Mouse (Mus musculus) neural tube, embryonic 11.5 days (tissue): Measurements from ENCODE around the gene Cgas. TPM values are rescaled to one million over a fixed set of nuclear protein-coding genes. Genes with fewer than 3 reads are reported as not detected.

Source experiments
- ATAC-seq: fragments of 200-750 bp; cut with Nextera tagmentation; 2 replicates; pipeline ENCODE4 v1.8.0; 2017; ENCODE audit warnings: moderate number of reproducible peaks, mild to moderate bottlenecking, moderate TSS enrichment, moderate library complexity; ENCODE audit not compliant: insufficient read depth, low FRiP score, low TSS enrichment
- DNase-seq: peaks from one replicate; pipeline ENCODE4 v3.0.0-alpha.2; 2015; ENCODE audit warnings: low spot score
- H3K27ac ChIP-seq: fragments of 300-500 bp; sonication (generic); 2 replicates; pipeline ENCODE4 v1.5.1; 2014; ENCODE audit warnings: low read depth, mild to moderate bottlenecking, low read length
- H3K27me3 ChIP-seq: fragments of 300-500 bp; sonication (generic); 2 replicates; pipeline ENCODE4 v1.6.1; 2014; ENCODE audit warnings: mild to moderate bottlenecking, low read length, mixed read lengths; ENCODE audit not compliant: control insufficient read depth, insufficient read depth
- H3K36me3 ChIP-seq: fragments of 300-500 bp; sonication (generic); 2 replicates; pipeline ENCODE4 v1.6.1; 2014; ENCODE audit warnings: mild to moderate bottlenecking, low read length, moderate library complexity, mixed read lengths; ENCODE audit not compliant: control insufficient read depth, insufficient read depth
- H3K4me1 ChIP-seq: fragments of 300-500 bp; sonication (generic); 2 replicates; pipeline ENCODE4 v1.6.1; 2014; ENCODE audit warnings: low read length, mixed read lengths; ENCODE audit not compliant: control insufficient read depth, insufficient read depth
- H3K4me2 ChIP-seq: fragments of 300-500 bp; sonication (generic); 2 replicates; pipeline ENCODE4 v1.6.1; 2014; ENCODE audit warnings: low read depth, mild to moderate bottlenecking, moderate library complexity
- H3K4me3 ChIP-seq: fragments of 300-500 bp; sonication (generic); 2 replicates; pipeline ENCODE4 v1.5.1; 2014; ENCODE audit warnings: low read depth, low read length
- H3K9ac ChIP-seq: fragments of 300-500 bp; sonication (generic); 2 replicates; pipeline ENCODE4 v1.6.1; 2014; ENCODE audit warnings: mild to moderate bottlenecking, low read length
- H3K9me3 ChIP-seq: fragments of 300-500 bp; sonication (generic); 2 replicates; pipeline ENCODE4 v1.6.1; 2016; ENCODE audit warnings: low read length; ENCODE audit not compliant: control insufficient read depth
- WGBS: fragments of 180-500 bp; shearing (Covaris S2); extraction: QIAGEN DNeasy Blood & Tissue Kit; methylation state at CpG from one replicate; pipeline ENCODE4 v1.1.7; 2014; 5-methylcytosine and 5-hydroxymethylcytosine counted together
- microRNA-seq: library from miRNA; unstranded; fragments of <30 nt; microRNA quantifications from one replicate; pipeline ENCODE4, GENCODE M21; 2016
- polyA plus RNA-seq: library from polyadenylated mRNA; unstranded; fragments of >200 nt; fragmentation: Nextera tagmentation; extraction: Ambion mirVana; gene quantifications from 2 replicates; pipeline ENCODE4 v1.2.1, GENCODE M21; 2014

The Cgas gene
- polyA plus RNA-seq, 1 experiment from 2014 or later: 0.93 TPM

GRCm38 (mm10) chr9:78389981-78390380 is 53.1 kb downstream of the Cgas start:
- DNase-seq (no peak), ATAC-seq (no peak)
- H3K36me3 ChIP-seq: no peaks in the 10 kb centered on the region
- H3K9ac ChIP-seq: no peak overlapping the region
- H3K27me3 ChIP-seq: peaks cover 13% of the 10 kb centered on the region
- H3K4me3 ChIP-seq: no peak overlapping the region
- no peaks in the 10 kb centered on the region for H3K4me1 ChIP-seq
- H3K9me3 ChIP-seq: no peaks in the 10 kb centered on the region
- H3K27ac ChIP-seq: no peak overlapping the region
- 34% methylated on average over 5 of the region's 5 CpGs for WGBS
- no peak overlapping the region for H3K4me2 ChIP-seq

- H3K27me3 ChIP-seq: no peaks in the 10 kb centered on the region
- H3K36me3 ChIP-seq: no peaks in the 10 kb centered on the region
- 86% methylated on average over 7 of the region's 7 CpGs for WGBS
- H3K27ac ChIP-seq: no peak overlapping the region
- ATAC-seq: no peak
- H3K4me2 ChIP-seq: no peak overlapping the region
- H3K4me3 ChIP-seq: no peak overlapping the region
- no peak overlapping the region for H3K9ac ChIP-seq
- no peaks in the 10 kb centered on the region for H3K4me1 ChIP-seq
- no peaks in the 10 kb centered on the region for H3K9me3 ChIP-seq
- DNase-seq: no peak
Observed at GRCm38 (mm10) chr9:78386947-78387346, 56.1 kb downstream of the Cgas start.

GRCm38 (mm10) chr9:78385893-78386292 is 57.1 kb downstream of the Cgas start:
- H3K4me1 ChIP-seq: no peaks in the 10 kb centered on the region
- no peak overlapping the region for H3K4me2 ChIP-seq
- WGBS: 55% methylated on average over 3 of the region's 3 CpGs
- DNase-seq (no peak), ATAC-seq (no peak)
- H3K36me3 ChIP-seq: no peaks in the 10 kb centered on the region
- H3K27ac ChIP-seq: no peak overlapping the region
- H3K9me3 ChIP-seq: no peaks in the 10 kb centered on the region
- H3K9ac ChIP-seq: no peak overlapping the region
- no peak overlapping the region for H3K4me3 ChIP-seq
- no peaks in the 10 kb centered on the region for H3K27me3 ChIP-seq

Small RNA genes lying within 50 kb of the gene (microRNA-seq; reads per million reads assigned to microRNA genes)
- gene Gm26377: not detected

Other genes with a start within 250 kb of the Cgas start
- not detected in 2 replicates for gene Gsta1, start 212.6 kb downstream of the Cgas start, polyA plus RNA-seq
- not detected in 2 replicates for gene Gm3776, start 186.1 kb downstream of the Cgas start, polyA plus RNA-seq
- gene Gm10639, start 153.3 kb downstream of the Cgas start, polyA plus RNA-seq: not detected in 2 replicates
- not detected in 2 replicates for gene Omt2a, start 128.4 kb downstream of the Cgas start, polyA plus RNA-seq
- not detected in 2 replicates for gene Omt2b, start 115.6 kb downstream of the Cgas start, polyA plus RNA-seq
- not detected in 2 replicates for gene Gsta2, start 87.4 kb downstream of the Cgas start, polyA plus RNA-seq
- 0.41 and 0.72 TPM in 2 replicates for gene Dppa5a, start 75.1 kb downstream of the Cgas start, polyA plus RNA-seq
- 1.3 and 1.7 TPM in 2 replicates for gene Ooep, start 64.5 kb downstream of the Cgas start, polyA plus RNA-seq
- gene Ddx43, start 47.5 kb downstream of the Cgas start, polyA plus RNA-seq: 0.28 and 0.50 TPM in 2 replicates
- 23.1 and 23.4 TPM in 2 replicates for gene Mto1, start 5.0 kb upstream of the Cgas start, polyA plus RNA-seq
- gene Gm17324, start 5.5 kb upstream of the Cgas start, polyA plus RNA-seq: 1.0 TPM in 1 of 2 replicates, not detected in the other
- 4,747 and 4,837 TPM in 2 replicates for gene Eef1a1, start 45.9 kb upstream of the Cgas start, polyA plus RNA-seq
- 10.6 and 11.5 TPM in 2 replicates for gene Slc17a5, start 144.8 kb upstream of the Cgas start, polyA plus RNA-seq
- gene Cd109, start 172.3 kb upstream of the Cgas start, polyA plus RNA-seq: 3.8 and 5.0 TPM in 2 replicates